Mouse (Mus musculus) midbrain, postnatal 0 days (tissue): ENCODE measurements around the gene Nlk. TPM values are rescaled to one million over a fixed set of nuclear protein-coding genes. Genes with fewer than 3 reads are reported as not detected.
A peak's percentile ranks its signal among the peaks of the same experiment; 100 is the strongest.

ENCODE experiments used
- ATAC-seq: fragments of 200-750 bp; cut with Nextera tagmentation; 2 replicates; pipeline ENCODE4 v1.8.0; 2017; ENCODE audit warnings: moderate number of reproducible peaks, mild to moderate bottlenecking, moderate TSS enrichment, moderate library complexity; ENCODE audit not compliant: low FRiP score
- DNase-seq: peaks from one replicate; pipeline ENCODE4 v3.0.0-alpha.2; 2015; ENCODE audit warnings: low spot score
- H3K27ac ChIP-seq: fragments of 300-500 bp; sonication (generic); 2 replicates; pipeline ENCODE4 v1.5.1; 2014; ENCODE audit warnings: low read depth, mild to moderate bottlenecking, low read length, mixed read lengths
- H3K27me3 ChIP-seq: fragments of 300-500 bp; sonication (generic); 2 replicates; pipeline ENCODE4 v1.6.1; 2014; ENCODE audit warnings: low read length, control low read depth, mixed read lengths; ENCODE audit not compliant: insufficient read depth
- H3K36me3 ChIP-seq: fragments of 300-500 bp; sonication (generic); 2 replicates; pipeline ENCODE4 v1.6.1; 2014; ENCODE audit warnings: low read length, control low read depth, mixed read lengths; ENCODE audit not compliant: insufficient read depth
- H3K4me1 ChIP-seq: fragments of 300-500 bp; sonication (generic); 2 replicates; pipeline ENCODE4 v1.6.1; 2014; ENCODE audit warnings: mild to moderate bottlenecking, control low read depth, antibody characterized with exemption, low read length, mixed read lengths; ENCODE audit not compliant: insufficient read depth
- H3K4me2 ChIP-seq: fragments of 300-500 bp; sonication (generic); 2 replicates; pipeline ENCODE4 v1.6.1; 2014; ENCODE audit warnings: low read depth, mild to moderate bottlenecking, low read length, mixed read lengths; ENCODE audit not compliant: poor library complexity, severe bottlenecking
- H3K4me3 ChIP-seq: fragments of 300-500 bp; sonication (generic); 2 replicates; pipeline ENCODE4 v1.5.1; 2014; ENCODE audit warnings: low read depth, mild to moderate bottlenecking, low read length, moderate library complexity
- H3K9ac ChIP-seq: fragments of 300-500 bp; sonication (generic); replicated peaks from 2 replicates; pipeline ENCODE4 v1.6.1; 2014; ENCODE audit warnings: mild to moderate bottlenecking, low read length, moderate library complexity, mixed read lengths; ENCODE audit not compliant: poor library complexity, severe bottlenecking
- H3K9me3 ChIP-seq: fragments of 300-500 bp; sonication (generic); 2 replicates; pipeline ENCODE4 v1.6.1; 2016; ENCODE audit warnings: low read length, control low read depth
- CTCF ChIP-seq: IDR thresholded peaks from 2 replicates; pipeline ENCODE4 v1.5.1; 2016; ENCODE audit warnings: antibody characterized with exemption, mild to moderate bottlenecking
- WGBS: fragments of 180-500 bp; shearing (Covaris S2); extraction: QIAGEN DNeasy Blood & Tissue Kit; methylation state at CpG from one replicate; pipeline ENCODE4 v1.1.7; 2014; 5-methylcytosine and 5-hydroxymethylcytosine counted together
- polyA plus RNA-seq: library from polyadenylated mRNA; unstranded; fragments of >200 nt; fragmentation: Nextera tagmentation; extraction: Ambion mirVana; gene quantifications from 2 replicates; pipeline ENCODE4 v1.2.1, GENCODE M21; 2015
- total RNA-seq: library from RNA; depleted of rRNA; stranded (reverse); fragments of >200 nt; gene quantifications from 2 replicates; pipeline ENCODE4 v1.2.3, GENCODE M21; 2014

The Nlk gene
- total and polyA plus RNA-seq, 2 experiments from 2014 or later = 25.0 to 44.4 TPM

DNA sequence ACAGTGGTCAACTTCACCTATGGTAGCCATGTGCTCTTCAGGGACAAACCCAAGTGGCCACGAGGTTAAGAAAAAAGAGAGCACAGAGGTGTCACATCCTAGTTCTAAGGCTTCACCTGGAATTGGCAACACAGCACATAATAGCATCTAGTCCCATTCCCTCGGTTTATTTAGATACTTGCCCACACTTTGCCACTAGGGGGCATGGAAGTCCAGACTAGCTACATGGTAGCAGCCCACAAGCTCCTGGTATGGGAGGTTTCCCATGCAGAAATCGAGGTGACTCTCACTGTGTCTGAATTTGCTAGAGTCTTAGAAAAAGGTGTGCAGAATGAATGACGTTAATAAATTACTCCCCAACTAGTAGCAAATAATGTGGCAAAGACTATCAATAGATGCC lies 136.7 kb downstream of the Nlk start:
- Histone ChIP-seq H3K36me3 (no peaks in the 10 kb centered on the region), H3K27ac (no peak overlapping the region), H3K9ac (no peak overlapping the region), H3K4me3 (no peak overlapping the region), H3K4me2 (no peak overlapping the region), H3K4me1 (no peaks in the 10 kb centered on the region), H3K27me3 (no peaks in the 10 kb centered on the region), H3K9me3 (no peaks in the 10 kb centered on the region)
- peak; percentile 95 for TF ChIP-seq CTCF
- DNase-seq = peak; percentile 93
- 0 out of 2 replicates have a peak, but pooled peaks have one; percentile 60 for ATAC-seq
- 14% methylated on average over 4 of the region's 4 CpGs for WGBS

- H3K27ac ChIP-seq = no peak overlapping the region
- H3K27me3 ChIP-seq = no peaks in the 10 kb centered on the region
- no peaks in the 10 kb centered on the region for H3K36me3 ChIP-seq
- DNase-seq = no peak
- H3K4me2 ChIP-seq = no peak overlapping the region
- 57% methylated on average over 8 of the region's 8 CpGs for WGBS
- H3K4me3 ChIP-seq = no peak overlapping the region
- TF ChIP-seq CTCF = peak; percentile 48
- no peak for ATAC-seq
- no peak overlapping the region for H3K9ac ChIP-seq
- H3K9me3 ChIP-seq = no peaks in the 10 kb centered on the region
- no peaks in the 10 kb centered on the region for H3K4me1 ChIP-seq
Measured at GRCm38 (mm10) chr11:78557241-78557640, 139.9 kb downstream of the Nlk start.

GRCm38 (mm10) chr11:78556070-78556469 lies 141.1 kb downstream of the Nlk start:
- Histone ChIP-seq H3K9ac (no peak overlapping the region), H3K27ac (no peak overlapping the region), H3K4me3 (no peak overlapping the region), H3K9me3 (no peaks in the 10 kb centered on the region), H3K4me2 (no peak overlapping the region), H3K36me3 (no peaks in the 10 kb centered on the region), H3K27me3 (no peaks in the 10 kb centered on the region), H3K4me1 (no peaks in the 10 kb centered on the region)
- ATAC-seq (no peak), DNase-seq (no peak)
- TF ChIP-seq CTCF = no peak
- 90% methylated on average over 4 of the region's 4 CpGs for WGBS

GRCm38 (mm10) chr11:78555623-78556022 lies 141.6 kb downstream of the Nlk start:
- 75% methylated on average over 3 of the region's 3 CpGs for WGBS
- H3K4me1 ChIP-seq = no peaks in the 10 kb centered on the region
- H3K4me3 ChIP-seq = no peak overlapping the region
- no peak for TF ChIP-seq CTCF
- ATAC-seq (no peak), DNase-seq (no peak)
- H3K36me3 ChIP-seq = no peaks in the 10 kb centered on the region
- no peaks in the 10 kb centered on the region for H3K27me3 ChIP-seq
- no peak overlapping the region for H3K27ac ChIP-seq
- no peak overlapping the region for H3K4me2 ChIP-seq
- H3K9me3 ChIP-seq = no peaks in the 10 kb centered on the region
- H3K9ac ChIP-seq = no peak overlapping the region

DNA sequence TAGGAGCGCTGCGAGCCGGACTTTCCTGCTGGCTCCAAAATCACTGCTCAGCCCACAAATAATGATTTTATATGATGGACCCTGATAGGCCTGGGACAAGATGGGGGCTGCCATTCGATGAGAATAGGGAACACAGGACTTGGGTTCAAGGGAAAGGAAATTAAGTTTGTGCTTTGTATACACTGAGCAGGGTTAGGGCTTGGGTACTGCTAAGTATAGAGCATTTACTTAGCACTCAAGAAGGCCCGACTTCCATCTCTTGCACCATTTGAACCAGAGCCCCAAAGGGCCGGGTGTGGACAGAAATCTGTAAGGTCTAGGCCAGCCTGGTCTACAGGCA lies 146.1 kb downstream of the Nlk start:
- H3K36me3 ChIP-seq = no peaks in the 10 kb centered on the region
- H3K4me1 ChIP-seq = no peaks in the 10 kb centered on the region; the same call in 1 of the 2 replicates
- H3K27ac ChIP-seq = peak overlapping the region; percentile 62
- no peaks in the 10 kb centered on the region for H3K27me3 ChIP-seq
- H3K9ac ChIP-seq = peak overlapping the region; percentile 40; the same call in 1 of the 2 replicates
- peak; percentile 60; the same call in 1 of the 2 replicates for ATAC-seq
- no peak for DNase-seq
- WGBS = 32% methylated on average over 6 of the region's 6 CpGs
- H3K4me3 ChIP-seq = peak overlapping the region; percentile 58
- no peak for TF ChIP-seq CTCF
- peak overlapping the region; percentile 63 for H3K4me2 ChIP-seq
- no peaks in the 10 kb centered on the region for H3K9me3 ChIP-seq

- under 1% methylated on average over 60 of the region's 60 CpGs for WGBS
- Histone ChIP-seq H3K9ac (peak within 1 kb of the TSS; percentile 50), H3K9me3 (no peaks in the 10 kb centered on the region), H3K27me3 (no peaks in the 10 kb centered on the region), H3K4me1 (no peaks in the 10 kb centered on the region; the same call in 1 of the 2 replicates), H3K4me3 (peak within 1 kb of the TSS; percentile 58), H3K4me2 (peak within 1 kb of the TSS; percentile 63), H3K36me3 (no peaks in the 10 kb centered on the region), H3K27ac (peak within 1 kb of the TSS; percentile 62)
- peak; percentile 100 for ATAC-seq
- peak; percentile 99 for DNase-seq
- peak; percentile 28 for TF ChIP-seq CTCF
Measured at GRCm38 (mm10) chr11:78550168-78551058, 146.8 kb downstream of the Nlk start, which contains the start of gene Tmem97. TSS of gene Tmem97 (minus strand) at chr11:78550777.
